Mouse (Mus musculus): ENCODE results near the gene Rbp1.

Rbp1 gene

DNA sequence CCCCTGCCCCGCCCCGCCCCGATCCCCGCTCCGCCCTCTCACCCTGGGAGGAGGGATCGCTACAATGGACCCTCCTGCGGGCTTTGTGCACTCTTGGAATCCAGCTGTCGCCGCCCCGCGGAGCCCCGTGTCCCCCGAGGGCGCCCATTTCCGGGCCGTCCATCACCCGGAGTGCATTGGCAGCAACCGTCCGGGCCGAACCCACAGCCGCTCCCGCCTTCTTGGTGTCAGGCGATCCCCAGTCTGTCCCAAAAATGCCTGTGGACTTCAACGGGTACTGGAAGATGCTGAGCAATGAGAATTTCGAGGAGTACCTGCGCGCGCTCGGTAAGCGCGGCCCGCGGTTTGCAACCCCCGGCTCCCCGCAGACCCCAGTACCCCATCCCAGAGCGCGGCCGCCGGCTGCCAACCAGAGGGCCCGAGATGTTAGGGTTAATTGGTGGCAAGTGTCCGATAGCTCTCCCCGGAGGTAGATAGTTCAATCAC, 2.0 kb downstream of the Rbp1 start:
- no peak for DNase-seq (ENCODE audit: low read depth, low spot score)

- no peak for DNase-seq (ENCODE audit: low read depth, low spot score)
Observed at GRCm38 (mm10) chr9:98425351-98425880, 2.7 kb downstream of the Rbp1 start.

DNA sequence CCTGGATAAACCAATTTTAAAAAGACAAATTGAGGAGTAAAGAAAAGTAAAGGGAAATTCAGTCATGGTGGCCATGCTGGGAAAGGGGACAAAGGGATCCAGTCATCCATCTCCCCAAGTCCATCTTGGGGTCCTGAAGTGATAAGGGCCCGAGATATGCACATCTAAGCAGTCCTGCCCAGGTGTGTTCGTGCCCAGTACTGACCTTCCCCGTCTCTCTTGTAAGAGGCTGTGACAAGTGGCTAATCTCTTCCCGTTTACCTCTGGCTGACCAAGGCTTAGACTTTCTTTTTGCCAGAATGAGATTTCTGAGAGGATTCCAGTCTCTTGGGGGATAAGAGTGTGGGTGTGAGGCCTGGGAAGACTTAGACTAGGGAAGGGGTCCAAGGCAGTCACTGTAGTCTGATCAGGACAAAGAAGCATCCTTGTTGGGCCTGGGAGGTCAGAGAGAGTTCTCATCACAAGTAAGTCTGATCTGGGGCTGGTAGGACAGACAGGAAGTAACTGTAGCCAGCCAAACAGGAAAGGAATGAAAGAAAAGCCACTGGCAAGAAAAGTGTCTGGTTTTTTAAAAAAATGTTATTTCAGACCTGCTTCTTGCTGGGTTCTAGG, 5.3 kb downstream of the Rbp1 start:
- DNase-seq (ENCODE audit: low read depth, low spot score): no peak

DNA sequence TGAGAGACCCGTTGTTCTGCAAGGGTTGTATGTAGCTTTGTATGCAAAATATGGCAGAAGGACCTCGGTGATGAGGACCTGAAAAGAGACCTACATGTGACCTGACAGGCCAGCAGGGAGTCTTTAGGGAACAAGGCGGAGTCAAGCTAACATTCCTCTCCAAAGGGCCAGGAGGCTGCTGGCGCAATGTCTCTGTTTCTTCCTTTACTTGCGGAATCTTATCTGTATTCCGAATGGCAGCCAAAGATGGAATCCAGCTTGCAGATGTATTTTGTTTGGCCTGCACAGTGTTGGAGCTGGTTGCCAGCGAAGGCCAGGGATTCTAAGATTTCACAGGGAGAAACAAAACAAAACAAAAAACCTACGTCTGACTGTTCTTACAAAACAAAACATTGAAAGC, 6.0 kb downstream of the Rbp1 start:
- DNase-seq (ENCODE audit: low read depth, low spot score): peak; percentile 36

- DNase-seq (ENCODE audit: low read depth, low spot score): no peak
Observed at GRCm38 (mm10) chr9:98429806-98430205, 7.0 kb downstream of the Rbp1 start.

DNA sequence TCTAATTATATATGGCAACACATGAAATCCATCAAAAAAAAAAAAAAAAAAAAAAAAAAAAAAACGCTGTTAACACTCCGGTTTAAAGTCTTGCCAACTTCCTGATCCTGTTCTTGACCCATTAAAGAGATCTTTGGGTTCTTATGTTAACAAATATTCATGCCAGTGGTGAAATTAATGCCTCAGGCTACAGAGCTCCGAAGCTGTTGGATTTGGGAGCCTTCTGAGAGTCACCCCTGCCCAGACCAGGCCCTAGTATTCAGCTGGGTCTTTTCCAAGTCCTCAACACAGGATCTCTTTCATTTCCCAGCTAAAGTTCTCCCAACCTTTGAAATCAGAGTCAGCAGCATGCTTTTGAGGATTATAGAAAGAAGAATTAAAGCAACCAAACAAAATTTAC, 7.8 kb downstream of the Rbp1 start:
- no peak for DNase-seq (ENCODE audit: low read depth, low spot score)

GRCm38 (mm10) chr9:98433021-98433420, 10.3 kb downstream of the Rbp1 start:
- no peak for DNase-seq (ENCODE audit: low read depth, low spot score)

DNA sequence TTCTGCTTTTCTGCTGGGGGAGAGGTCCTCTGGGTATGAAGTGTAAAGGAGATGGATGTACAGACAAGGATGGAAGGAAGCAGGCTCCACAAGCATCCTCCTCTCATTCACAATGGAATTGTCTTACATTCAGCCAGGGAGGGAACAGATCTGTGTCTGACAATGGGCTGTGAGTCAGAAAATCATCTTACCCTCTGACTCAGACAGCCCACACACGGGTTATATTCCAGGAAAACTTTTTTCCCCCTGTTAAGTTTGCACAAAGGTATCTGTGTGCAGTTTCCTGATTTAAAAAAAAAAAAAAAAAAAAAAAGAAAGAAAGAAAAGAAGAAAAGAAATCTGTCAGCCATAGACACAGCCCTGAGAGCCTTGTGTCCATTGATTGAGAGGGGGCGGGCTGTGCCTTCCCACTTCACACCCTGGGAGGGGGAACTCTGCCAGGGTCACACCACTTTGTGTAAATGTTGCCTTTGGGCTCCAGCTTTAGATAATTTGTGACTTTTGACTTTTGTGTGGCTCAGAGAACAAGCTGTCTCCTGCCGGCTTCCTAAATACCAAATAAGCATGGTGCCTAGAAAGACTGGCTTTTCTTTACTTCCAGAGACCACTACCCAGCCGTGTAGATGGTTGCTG, 11.3 kb downstream of the Rbp1 start:
- no peak for DNase-seq (ENCODE audit: low read depth, low spot score)

DNA sequence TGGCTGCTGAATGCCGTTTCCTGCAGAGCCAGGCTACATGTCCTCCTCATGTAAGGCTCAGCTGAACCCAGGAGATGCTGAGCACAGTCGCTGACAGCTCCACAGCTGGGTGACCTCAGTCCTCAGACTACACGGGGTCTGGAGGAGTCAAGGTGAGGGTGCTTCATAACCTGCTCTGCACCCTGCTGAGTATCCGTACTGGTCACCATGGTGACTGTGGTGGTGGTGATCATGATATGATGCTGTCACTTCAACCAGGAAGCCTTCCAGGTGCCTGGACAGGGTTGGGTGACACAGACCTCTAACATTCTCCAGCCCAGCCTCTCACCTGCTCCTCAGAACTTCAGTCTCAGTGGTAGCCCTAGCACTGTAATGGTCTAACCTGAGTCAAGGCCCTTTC, 15.1 kb downstream of the Rbp1 start:
- DNase-seq (ENCODE audit: low read depth, low spot score): no peak

DNA sequence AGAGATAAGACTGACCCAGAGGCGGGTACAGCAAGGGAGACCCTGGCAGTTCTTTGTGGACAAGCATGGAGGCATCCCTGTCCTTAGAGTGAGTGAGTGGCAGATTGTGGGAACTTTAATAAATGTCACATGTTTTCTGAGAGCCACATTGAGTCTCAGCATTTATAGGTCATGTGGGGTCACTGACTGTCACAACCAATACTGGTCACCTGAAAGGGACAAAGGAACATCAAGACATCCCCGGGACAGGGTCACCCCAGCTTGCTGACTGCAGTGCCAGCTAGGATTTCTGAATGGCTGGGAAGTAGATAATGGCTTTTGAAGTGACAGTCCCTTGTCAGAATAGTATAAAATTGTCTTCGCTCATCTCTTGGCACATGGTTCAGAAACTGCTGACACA, 16.3 kb downstream of the Rbp1 start:
- DNase-seq (ENCODE audit: low read depth, low spot score): no peak

DNA sequence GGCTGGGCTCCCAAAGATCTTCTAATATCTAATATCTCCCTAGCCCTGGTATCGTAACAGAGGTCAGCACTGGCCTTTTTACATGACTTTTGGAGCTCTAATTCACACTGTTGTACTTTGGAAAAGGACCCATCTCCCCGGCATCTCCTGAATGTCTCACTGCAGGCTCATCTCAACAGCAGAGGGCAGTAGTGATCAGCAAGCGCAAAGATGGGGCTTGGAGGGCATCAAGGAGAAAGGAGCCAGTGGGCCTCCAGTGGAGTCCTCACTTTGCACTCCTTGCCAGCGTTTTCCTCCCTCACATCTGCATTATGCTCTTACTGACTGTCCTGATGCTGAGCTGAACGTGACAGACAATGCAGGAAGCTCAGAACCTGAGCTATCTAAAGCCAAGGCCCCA, 19.9 kb downstream of the Rbp1 start:
- DNase-seq (ENCODE audit: low read depth, low spot score): no peak

- DNase-seq (ENCODE audit: low read depth, low spot score): no peak
Observed at GRCm38 (mm10) chr9:98445359-98446149, 22.8 kb downstream of the Rbp1 start.

DNA sequence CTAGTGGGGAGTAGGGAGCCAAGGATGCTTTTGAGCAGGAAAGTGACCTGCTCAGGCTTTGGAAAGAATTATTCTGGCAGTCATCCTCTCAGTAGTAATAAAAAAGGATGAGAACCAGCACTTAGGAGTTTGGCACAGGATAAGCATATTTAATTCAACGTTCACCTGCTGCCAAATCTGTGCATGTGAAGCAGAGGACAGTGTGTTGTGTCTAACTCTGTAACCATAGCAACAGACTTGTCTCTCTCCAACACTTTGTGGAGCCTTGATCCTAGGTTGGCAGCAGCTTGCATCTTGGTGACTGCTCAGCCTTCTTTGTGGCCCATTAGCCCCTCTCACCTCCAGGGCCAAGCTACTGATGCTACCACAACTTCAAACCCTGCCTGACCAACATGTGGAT, 28.2 kb downstream of the Rbp1 start:
- no peak for DNase-seq (ENCODE audit: low read depth, low spot score)

DNA sequence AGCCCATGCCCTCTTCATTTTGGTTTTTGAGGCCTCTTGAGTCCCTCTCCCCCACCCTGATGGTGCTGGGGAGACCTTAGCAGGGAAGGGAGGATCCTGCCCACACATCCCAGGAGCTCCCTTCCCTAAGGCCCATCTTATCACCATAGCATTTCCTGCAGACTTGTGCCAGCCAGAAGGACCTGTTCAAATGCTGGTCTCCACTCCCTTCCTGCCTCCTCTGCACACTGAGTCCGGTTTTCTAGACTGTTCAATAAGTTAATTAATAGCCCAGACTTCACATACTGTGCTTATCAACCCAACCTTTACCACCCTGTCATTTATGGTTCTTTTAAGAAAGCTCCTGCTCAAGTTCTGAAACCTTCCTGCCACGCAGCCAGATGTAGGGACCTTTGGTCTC, 43.9 kb downstream of the Rbp1 start:
- DNase-seq (ENCODE audit: low read depth, low spot score): no peak

DNA sequence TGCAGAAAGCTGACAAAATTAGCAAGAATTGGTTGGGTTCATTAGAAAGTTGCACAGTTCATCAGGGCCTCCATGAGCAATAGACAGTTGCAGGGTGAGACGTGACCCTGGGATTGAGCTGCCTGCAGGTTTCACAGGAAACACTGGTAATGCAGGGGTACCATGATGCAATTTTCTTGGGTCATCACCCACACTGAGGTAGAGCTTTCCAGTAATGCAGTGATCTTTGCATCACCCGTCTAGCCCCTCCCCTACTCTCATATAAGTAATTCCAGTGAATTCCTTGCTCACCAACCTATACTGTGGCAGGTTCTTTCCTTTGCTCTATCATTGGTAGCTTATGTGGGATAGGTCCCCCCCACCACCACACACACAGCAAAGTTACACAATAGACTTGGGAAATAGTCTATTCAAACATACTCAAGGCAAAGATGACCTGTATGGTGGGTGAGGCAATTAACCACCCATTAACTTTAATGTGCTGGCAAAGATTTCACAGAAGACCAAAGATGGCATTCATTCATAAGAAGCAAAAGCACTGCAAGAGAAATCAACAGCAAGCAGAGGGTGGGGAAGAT, 57.5 kb downstream of the Rbp1 start:
- no peak for DNase-seq (ENCODE audit: low read depth, low spot score)

- no peak for DNase-seq (ENCODE audit: low read depth, low spot score)
Observed at GRCm38 (mm10) chr9:98482256-98482655, 59.5 kb downstream of the Rbp1 start.

DNA sequence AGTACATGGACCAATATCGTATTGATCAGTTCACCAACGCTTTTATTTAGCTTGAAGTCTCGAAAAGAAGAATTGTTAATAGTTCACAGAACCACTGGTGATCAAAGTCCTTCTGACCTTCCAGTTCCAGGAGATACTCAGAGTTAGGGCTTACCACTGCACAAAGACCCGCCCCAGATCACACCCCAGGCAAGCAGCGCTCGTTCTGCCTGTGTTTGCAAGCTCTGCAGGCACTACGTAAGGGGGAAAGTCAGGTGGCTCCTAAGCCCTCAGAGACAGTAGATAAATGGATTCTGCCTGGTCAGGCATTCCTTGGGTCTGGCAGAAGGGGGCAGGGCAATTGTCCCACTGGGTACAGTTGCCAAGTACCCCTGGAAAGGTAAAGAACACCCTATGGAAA, 62.3 kb downstream of the Rbp1 start:
- no peak for DNase-seq (ENCODE audit: low read depth, low spot score)

DNA sequence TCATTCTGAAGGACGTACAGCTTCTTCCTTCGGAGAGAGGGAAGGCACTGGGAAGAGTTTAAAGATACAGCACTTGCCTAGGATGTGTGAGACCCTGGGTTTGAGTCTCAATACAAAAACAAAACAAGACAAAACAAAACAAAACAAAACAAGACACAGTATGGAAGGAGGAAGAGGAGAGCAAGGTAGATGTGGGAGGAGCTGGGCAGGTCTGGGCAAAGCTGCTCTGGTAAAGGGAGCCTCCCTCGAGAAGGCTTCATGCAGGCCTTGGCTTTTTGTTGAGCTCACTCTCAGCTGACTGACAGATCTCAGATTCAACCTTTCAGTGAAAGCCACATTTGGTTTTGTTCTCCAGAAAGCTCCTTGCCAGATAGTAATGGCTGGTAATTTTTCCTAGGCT, 63.1 kb downstream of the Rbp1 start, which contains the start of gene Rbp2:
Gene Rbp2 (plus strand): TSS at position 301 of the 400 bp plus-strand sequence.
- DNase-seq (ENCODE audit: low read depth, low spot score): no peak

DNA sequence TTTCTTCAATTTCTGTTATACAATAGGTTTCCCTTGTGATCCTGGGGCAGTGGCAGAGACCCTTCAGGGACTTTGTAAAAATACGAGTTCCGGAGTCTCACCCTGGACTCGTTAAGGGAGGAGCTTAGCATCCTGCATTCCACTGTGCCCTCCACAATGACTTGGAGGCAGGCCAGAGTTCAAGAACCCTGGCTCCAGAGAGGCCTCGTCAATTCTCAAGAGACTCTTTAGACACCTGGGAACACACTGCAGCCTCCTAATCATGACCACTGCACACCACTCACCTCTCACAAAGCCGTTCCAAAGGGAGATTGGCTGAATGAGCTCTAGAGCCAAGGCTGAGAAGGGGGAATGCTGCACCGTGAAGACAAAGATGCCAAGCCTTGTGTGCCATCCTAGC, 64.5 kb downstream of the Rbp1 start:
- DNase-seq (ENCODE audit: low read depth, low spot score): no peak

GRCm38 (mm10) chr9:98489532-98489931, 66.8 kb downstream of the Rbp1 start:
- DNase-seq (ENCODE audit: low read depth, low spot score): no peak

- no peak for DNase-seq (ENCODE audit: low read depth, low spot score)
Observed at GRCm38 (mm10) chr9:98490128-98490527, 67.4 kb downstream of the Rbp1 start.

DNA sequence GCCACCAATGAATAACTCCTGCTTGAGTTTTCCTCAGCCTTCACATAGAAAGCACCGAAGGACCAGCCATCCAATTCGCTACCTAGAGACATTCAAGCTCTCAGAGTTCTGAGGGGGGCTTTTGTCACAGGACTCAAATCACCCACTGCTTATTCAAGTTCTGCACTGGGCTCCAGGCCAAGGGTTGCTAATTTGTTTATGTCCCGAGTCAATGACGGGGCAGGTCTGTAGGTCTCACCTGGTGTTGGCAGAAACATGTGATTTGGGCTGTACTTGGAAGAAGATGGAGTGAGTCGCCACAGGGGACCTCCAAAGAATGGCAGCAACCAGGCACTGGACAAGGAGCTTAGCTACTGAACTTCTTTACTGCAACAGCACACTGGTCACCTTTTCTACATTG, 68.3 kb downstream of the Rbp1 start:
- DNase-seq (ENCODE audit: low read depth, low spot score): no peak

Measured in skeletal muscle tissue, adult 2 months (tissue).